26 mouse cellular contexts compared by ENCODE assay signal in genomic region chr19:26879856-26880255, GRCm38 (mm10). TPM values are rescaled to one million over a fixed set of nuclear protein-coding genes. Genes with fewer than 3 reads are reported as not detected.
A peak's percentile ranks its signal among the peaks of the same experiment; 100 is the strongest.
DNase-seq lines count a peak whose midpoint lies in the region; ATAC-seq and TF ChIP-seq lines count a peak whose summit lies in the region.
"Had no signal": no experiment of that assay in that cellular context is flagged by ENCODE, and none has a peak within 500 bp of the region (broad histone marks: within the 10 kb centered on the region; RNA-seq: fewer than 3 reads in every experiment).

No protein-coding gene starts in this region.

- 63% methylated on average over 4 of the region's 4 CpGs for WGBS in kidney, embryonic 14.5 days
- WGBS in kidney, embryonic 16.5 days: 52% methylated on average over 4 of the region's 4 CpGs

- no peak overlapping the region for H3K9ac ChIP-seq in kidney, embryonic 14.5 days (ENCODE audit: low read depth, low read length)
- no peak overlapping the region for H3K9ac ChIP-seq in kidney, embryonic 16.5 days (replicated peaks; ENCODE audit: low read length)
- H3K9ac ChIP-seq in CH12.LX (ENCODE audit: insufficient read depth, low read depth): no peak overlapping the region
- H3K9ac ChIP-seq: embryonic facial prominence, embryonic 12.5 days; forebrain, embryonic 13.5 days; forebrain, embryonic 15.5 days had no signal

- H3K36me3 ChIP-seq in kidney, embryonic 14.5 days (ENCODE audit: control insufficient read depth, insufficient read depth, low read length): no peaks in the 10 kb centered on the region
- no peaks in the 10 kb centered on the region for H3K36me3 ChIP-seq in kidney, embryonic 16.5 days (ENCODE audit: insufficient read depth, low read length)
- H3K36me3 ChIP-seq in CH12.LX (replicated peaks in 1 of 2; ENCODE audit: control insufficient read depth in 1 of 2, insufficient read depth in 1 of 2, low read length in 1 of 2): no peaks in the 10 kb centered on the region
- H3K36me3 ChIP-seq: embryonic facial prominence, embryonic 10.5 days; embryonic facial prominence, embryonic 12.5 days; forebrain, embryonic 15.5 days; G1E had no signal

- ATAC-seq in kidney, embryonic 14.5 days (ENCODE audit: low FRiP score, low TSS enrichment): peak; percentile 50
- ATAC-seq in kidney, embryonic 16.5 days (ENCODE audit: low FRiP score, low TSS enrichment): 0 out of 2 replicates have a peak, but pooled peaks have one; percentile 54
- ATAC-seq: activated CD4-positive, CD25-positive, alpha-beta regulatory T cell, adult 4 months; forebrain, embryonic 13.5 days; forebrain, embryonic 15.5 days; Patski had no signal

- peaks cover 23% of the 10 kb centered on the region for H3K4me1 ChIP-seq in kidney, embryonic 14.5 days (ENCODE audit: control insufficient read depth, insufficient read depth, low read length)
- peaks cover 29% of the 10 kb centered on the region for H3K4me1 ChIP-seq in kidney, embryonic 16.5 days (ENCODE audit: insufficient read depth, low read length)
- H3K4me1 ChIP-seq in CH12.LX (ENCODE audit: control insufficient read depth in 1 of 2, insufficient read depth in 2 of 2): peaks cover 2 to 11% of the 10 kb centered on the region in 2 experiments; a peak in 3 of 4 replicates

- no peaks in the 10 kb centered on the region for H3K27me3 ChIP-seq in kidney, embryonic 14.5 days (ENCODE audit: control insufficient read depth, insufficient read depth, low read length)
- no peaks in the 10 kb centered on the region for H3K27me3 ChIP-seq in kidney, embryonic 16.5 days (ENCODE audit: insufficient read depth, low read length)
- H3K27me3 ChIP-seq in CH12.LX (replicated peaks): no peaks in the 10 kb centered on the region
- H3K27me3 ChIP-seq: embryonic facial prominence, embryonic 12.5 days; forebrain, embryonic 13.5 days; forebrain, embryonic 15.5 days; Patski had no signal

- H3K4me3 ChIP-seq in kidney, embryonic 14.5 days (ENCODE audit: low read length): no peak overlapping the region
- no peak overlapping the region for H3K4me3 ChIP-seq in kidney, embryonic 16.5 days (ENCODE audit: low read length)
- H3K4me3 ChIP-seq in CH12.LX (replicated peaks in 1 of 3; ENCODE audit: low read depth in 2 of 3, low read length in 2 of 3, poor library complexity in 1 of 3): no peak overlapping the region
- H3K4me3 ChIP-seq: embryonic facial prominence, embryonic 10.5 days; embryonic facial prominence, embryonic 12.5 days; forebrain, embryonic 13.5 days; forebrain, embryonic 15.5 days had no signal

- no peak for TF ChIP-seq EP300 in CH12.LX (IDR thresholded peaks at IDR 0.05; ENCODE audit: low read length)

- H3K27ac ChIP-seq in kidney, embryonic 14.5 days (ENCODE audit: low read depth, low read length): peak overlapping the region; percentile 30; the same call in 1 of the 2 replicates
- H3K27ac ChIP-seq in kidney, embryonic 16.5 days (ENCODE audit: low read length): peak overlapping the region; percentile 43; the same call in 1 of the 2 replicates
- H3K27ac ChIP-seq in CH12.LX (ENCODE audit: insufficient read depth, low read depth): no peak overlapping the region
- H3K27ac ChIP-seq: embryonic facial prominence, embryonic 10.5 days; embryonic facial prominence, embryonic 12.5 days; forebrain, embryonic 13.5 days; forebrain, embryonic 15.5 days had no signal

- no peak overlapping the region for H3K4me2 ChIP-seq in kidney, embryonic 14.5 days (replicated peaks; ENCODE audit: low read depth, low read length)
- no peak overlapping the region for H3K4me2 ChIP-seq in kidney, embryonic 16.5 days (replicated peaks; ENCODE audit: low read depth, low read length)
- no peak overlapping the region for H3K4me2 ChIP-seq in CH12.LX (ENCODE audit: insufficient read depth, low read depth, poor library complexity, severe bottlenecking)
- H3K4me2 ChIP-seq: embryonic facial prominence, embryonic 12.5 days; forebrain, embryonic 13.5 days; forebrain, embryonic 15.5 days had no signal

- no peak for TF ChIP-seq RAD21 in CH12.LX (IDR thresholded peaks at IDR 0.05; ENCODE audit: low read depth, low read length)

- no peaks in the 10 kb centered on the region for H3K9me3 ChIP-seq in kidney, embryonic 14.5 days (ENCODE audit: control insufficient read depth, low read length)
- no peaks in the 10 kb centered on the region for H3K9me3 ChIP-seq in kidney, embryonic 16.5 days (ENCODE audit: low read length)
- no peaks in the 10 kb centered on the region for H3K9me3 ChIP-seq in CH12.LX (replicated peaks; ENCODE audit: low read length)
- H3K9me3 ChIP-seq: embryonic facial prominence, embryonic 10.5 days; embryonic facial prominence, embryonic 12.5 days; forebrain, embryonic 13.5 days; forebrain, embryonic 15.5 days had no signal

- in situ Hi-C loops in CH12.LX (cut with MboI; ENCODE audit: low pct_ligation_motif_present, low pct_unique_long_range_greater_than_20kb, low sequenced_read_pairs): no loop called here

- H3K79me2 ChIP-seq in CH12.LX (replicated peaks; ENCODE audit: control insufficient read depth, extremely low read depth, insufficient read depth, poor library complexity, severe bottlenecking): no peaks in the 10 kb centered on the region

- DNase-seq in kidney, postnatal 36 days: no peak
- no peak for DNase-seq in kidney, adult 8-10 months
- DNase-seq in CH12.LX (ENCODE audit: extremely low read depth): peak; percentile 17
- DNase-seq in urinary bladder, adult 2 months (ENCODE audit: low spot score): no peak
- DNase-seq: adrenal gland, adult 8-10 months; adrenal gland, postnatal 14 days; adrenal gland, postnatal 36 days; cerebellum, adult 11-12 months; cerebellum, adult 2 months; cerebellum, adult 9-10 months; cerebellum, postnatal 10 days; cerebellum, postnatal 25 days had no signal

- dilution Hi-C loops in CH12.LX (cut with MboI; ENCODE audit: extremely low pct_ligation_motif_present, extremely low pct_unique_long_range_greater_than_20kb, low sequenced_read_pairs): no loop called here

- no peak for TF ChIP-seq CTCF in CH12.LX (conservative IDR thresholded peaks at IDR 0.05 in 1 of 2, IDR thresholded peaks at IDR 0.05 in 1 of 2; ENCODE audit: low read depth in 2 of 2, low read length in 2 of 2)

- TF ChIP-seq POLR2A in CH12.LX (IDR thresholded peaks at IDR 0.05; ENCODE audit: low read depth, low read length): no peak

TF ChIP-seq in CH12.LX, 34 proteins besides CTCF, POLR2A, EP300 and RAD21:
- no peak for TF ChIP-seq ZNF384 (IDR thresholded peaks at IDR 0.05; ENCODE audit: low read depth, low read length)
- TF ChIP-seq RCOR1 (conservative IDR thresholded peaks at IDR 0.05; ENCODE audit: low read depth, low read length): no peak
- TF ChIP-seq ELF1 (IDR thresholded peaks at IDR 0.05; ENCODE audit: low read depth, low read length): no peak
- TF ChIP-seq MEF2A (IDR thresholded peaks at IDR 0.05; ENCODE audit: borderline replicate concordance, low read depth, low read length): 0 out of 2 replicates have a peak, but pooled peaks have one; percentile 16
- no peak for TF ChIP-seq ZC3H11A (IDR thresholded peaks at IDR 0.05; ENCODE audit: low read depth, low read length)
- TF ChIP-seq USF1 (IDR thresholded peaks at IDR 0.05; ENCODE audit: low read depth, low read length): no peak
- no peak for TF ChIP-seq JUND (conservative IDR thresholded peaks at IDR 0.05; ENCODE audit: low read depth, low read length)
- TF ChIP-seq TBP (conservative IDR thresholded peaks at IDR 0.05; ENCODE audit: low read depth, low read length): no peak
- peak; percentile 51; the same call in 1 of the 2 replicates for TF ChIP-seq IRF4 (IDR thresholded peaks at IDR 0.05; ENCODE audit: low read depth, low read length)
- TF ChIP-seq HCFC1 (IDR thresholded peaks at IDR 0.05; ENCODE audit: low read depth, low read length): no peak
- no peak for TF ChIP-seq MXI1 (IDR thresholded peaks at IDR 0.05; ENCODE audit: low read depth, low read length)
- TF ChIP-seq CHD1 (IDR thresholded peaks at IDR 0.05; ENCODE audit: low read depth, low read length): 0 out of 2 replicates have a peak, but pooled peaks have one; percentile 77
- TF ChIP-seq KAT2A (IDR thresholded peaks at IDR 0.05; ENCODE audit: insufficient replicate concordance, low read length): no peak
- TF ChIP-seq SIN3A (IDR thresholded peaks at IDR 0.05; ENCODE audit: low read length): no peak
- TF ChIP-seq BHLHE40 (IDR thresholded peaks at IDR 0.05; ENCODE audit: low read depth, low read length): peak; percentile 36
- no peak for TF ChIP-seq NRF1 (IDR thresholded peaks at IDR 0.05; ENCODE audit: low read depth, low read length)
- TF ChIP-seq USF2 (conservative IDR thresholded peaks at IDR 0.05; ENCODE audit: low read depth, low read length): no peak

RNA-seq across cellular contexts. Expression of gene Gm815, which starts 5.8 kb away (rescaled TPM):
- polyA plus RNA-seq in kidney, embryonic 14.5 days (2014; fragmentation: Nextera tagmentation; extraction: Ambion mirVana): not detected in 2 replicates
- polyA plus RNA-seq in kidney, embryonic 16.5 days (2015; fragmentation: Nextera tagmentation; extraction: Ambion mirVana): 0.23 TPM in 1 of 2 replicates, not detected in the other
- not detected in 2 replicates for total RNA-seq in CH12.LX (2012; rRNA removed)
- not detected in 2 replicates for total RNA-seq in CH12.LX (2014; rRNA removed)
- polyA plus RNA-seq in CH12.LX (2012; ENCODE audit: insufficient read length, low read depth): not detected in 2 replicates
- not detected in 2 replicates for polyA plus RNA-seq in urinary bladder, adult 2 months (2012; rRNA removed)
- total RNA-seq: adrenal gland, adult 18-20 months; adrenal gland, adult 8-10 months; adrenal gland, postnatal 14 days; adrenal gland, postnatal 36 days; G1E had no signal
- polyA plus RNA-seq: activated CD4-positive, CD25-positive, alpha-beta regulatory T cell, adult 4 months; C2C12; cerebellum, adult 2 months; cortical plate, adult 2 months; embryonic facial prominence, embryonic 10.5 days; embryonic facial prominence, embryonic 12.5 days; embryonic facial prominence, embryonic 14.5 days; forebrain, embryonic 11.5 days; forebrain, embryonic 13.5 days; forebrain, embryonic 15.5 days; G1E; Patski had no signal
